Mouse (Mus musculus) mesoderm, embryonic 11.5 days (tissue): ENCODE measurements around the gene Lad1.

Experiments used
- DNase-seq: peaks from one replicate; pipeline ENCODE4 v3.0.0-alpha.2; 2012; ENCODE audit warnings: low read depth, low spot score

Gene Lad1

DNA sequence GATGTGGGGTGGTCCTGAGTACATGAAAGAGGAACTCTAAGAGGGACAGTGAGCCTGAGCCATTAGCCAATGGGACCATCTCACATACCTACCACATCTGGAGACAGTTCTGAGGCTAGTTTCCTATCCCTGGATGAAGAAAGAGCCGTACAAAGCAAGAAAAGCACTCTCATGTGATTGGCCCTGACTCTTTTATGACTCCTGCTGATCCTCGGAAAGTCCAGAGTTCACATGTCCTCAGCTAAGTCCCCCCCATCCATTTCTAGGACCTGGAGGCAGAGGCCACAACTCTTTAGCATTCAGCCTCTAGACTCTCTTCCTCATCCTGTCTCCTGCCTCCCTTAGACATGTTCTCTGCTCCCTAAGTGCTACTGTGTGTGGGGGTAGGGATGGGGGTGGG, 58.9 kb downstream of the Lad1 start:
- no peak for DNase-seq

GRCm38 (mm10) chr1:135882385-135883109, 64.1 kb downstream of the Lad1 start:
- DNase-seq, result peak; percentile 68
